In the genomic region with DNA sequence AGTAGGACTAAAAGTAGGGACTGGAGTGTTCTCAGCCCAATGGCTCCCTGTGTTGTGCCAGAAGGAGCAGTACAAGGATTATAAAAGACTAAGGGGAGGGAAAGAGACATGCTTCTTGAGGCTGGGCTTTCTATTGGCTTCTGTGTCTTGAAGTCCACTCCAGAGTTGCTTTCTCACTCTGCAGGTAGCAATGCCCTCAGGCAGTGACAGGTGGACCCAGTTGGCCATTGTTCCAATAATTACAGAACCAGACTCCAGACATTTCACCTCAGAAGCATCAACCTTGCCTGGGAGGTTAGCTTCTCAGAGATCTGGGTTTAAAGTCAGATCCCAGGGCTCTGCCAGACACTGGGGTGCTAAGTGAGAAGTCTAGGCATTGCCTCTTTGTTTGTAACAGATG, we compare ENCODE assay signal across 16 mouse cellular contexts.
DNase-seq lines count a peak whose midpoint lies in the region; TF ChIP-seq lines count a peak whose summit lies in the region.
"Had no signal": no experiment of that assay in that cellular context is flagged by ENCODE, and none has a peak within 500 bp of the region (broad histone marks: within the 10 kb centered on the region; RNA-seq: fewer than 3 reads in every experiment).

No protein-coding gene starts in this region.

- no peak overlapping the region for H3K27ac ChIP-seq in cerebellum, adult 2 months (ENCODE audit: insufficient read depth, low read length)
- H3K27ac ChIP-seq: embryonic facial prominence, embryonic 13.5 days; forebrain, embryonic 12.5 days; hindbrain, embryonic 10.5 days; hindbrain, embryonic 14.5 days; intestine, embryonic 15.5 days had no signal

- no peak for TF ChIP-seq CTCF in cerebellum, adult 2 months (IDR thresholded peaks at IDR 0.05; ENCODE audit: borderline replicate concordance, insufficient read depth, low read depth, low read length)

- TF ChIP-seq POLR2A in cerebellum, adult 2 months (IDR thresholded peaks at IDR 0.05; ENCODE audit: borderline replicate concordance, insufficient read depth, low read length): no peak

- peak; percentile 13 to 23 for DNase-seq in cerebellum, adult 18-20 months
- no peak for DNase-seq in cerebellum, adult 11 months
- DNase-seq in cerebellum, adult 2 months: peak; percentile 23 to 42
- peak; percentile 11 to 15 for DNase-seq in cerebellum, postnatal 36 days
- no peak for DNase-seq in heart, adult 11 months
- no peak for DNase-seq in layer of hippocampus, adult 11-12 months (ENCODE audit: low spot score)
- DNase-seq: adrenal gland, postnatal 10 days; gastrocnemius, postnatal 10 days; kidney, adult 8-10 months had no signal

- no peak overlapping the region for H3K4me3 ChIP-seq in cerebellum, adult 2 months (replicated peaks; ENCODE audit: insufficient read depth, low read depth, low read length)
- H3K4me3 ChIP-seq: embryonic facial prominence, embryonic 13.5 days; forebrain, embryonic 12.5 days; heart, embryonic 12.5 days; hindbrain, embryonic 10.5 days; intestine, embryonic 15.5 days had no signal

- no peaks in the 10 kb centered on the region for H3K4me1 ChIP-seq in cerebellum, adult 2 months (ENCODE audit: control insufficient read depth, insufficient read depth, low read length)
- H3K4me1 ChIP-seq: embryonic facial prominence, embryonic 13.5 days; forebrain, embryonic 12.5 days; heart, embryonic 12.5 days; hindbrain, embryonic 10.5 days; intestine, embryonic 15.5 days had no signal

- no peaks in the 10 kb centered on the region for H3K27me3 ChIP-seq in cerebellum, adult 2 months (ENCODE audit: control insufficient read depth, insufficient read depth, low read length)
- H3K27me3 ChIP-seq: CH12.LX; embryonic facial prominence, embryonic 13.5 days; forebrain, embryonic 12.5 days; heart, embryonic 12.5 days; intestine, embryonic 15.5 days had no signal

Comparison
In these comparisons a context has a peak if more than half of its experiments do, and no peak if none do; other contexts are left out.
1. DNase-seq: peak in cerebellum, adult 18-20 months (2 of 2), cerebellum, adult 2 months (2 of 2) and cerebellum, postnatal 36 days (2 of 2); none in cerebellum, adult 11 months (single experiment), heart, adult 11 months (single experiment) and layer of hippocampus, adult 11-12 months (single experiment).